Mouse (Mus musculus) cerebellum, adult 18-20 months (tissue): Measurements from ENCODE around the gene Rps6kc1.
A peak's percentile ranks its signal among the peaks of the same experiment; 100 is the strongest.
"Not testable (repeated sequence)": the region's sequence is repeated elsewhere in the genome, so short reads cannot be mapped to it uniquely, and the experiment has no call there.

Experiments used
- DNase-seq, 2 experiments: peaks; one replicate each; pipeline ENCODE4 v3.0.0; 2021

Gene Rps6kc1

DNA sequence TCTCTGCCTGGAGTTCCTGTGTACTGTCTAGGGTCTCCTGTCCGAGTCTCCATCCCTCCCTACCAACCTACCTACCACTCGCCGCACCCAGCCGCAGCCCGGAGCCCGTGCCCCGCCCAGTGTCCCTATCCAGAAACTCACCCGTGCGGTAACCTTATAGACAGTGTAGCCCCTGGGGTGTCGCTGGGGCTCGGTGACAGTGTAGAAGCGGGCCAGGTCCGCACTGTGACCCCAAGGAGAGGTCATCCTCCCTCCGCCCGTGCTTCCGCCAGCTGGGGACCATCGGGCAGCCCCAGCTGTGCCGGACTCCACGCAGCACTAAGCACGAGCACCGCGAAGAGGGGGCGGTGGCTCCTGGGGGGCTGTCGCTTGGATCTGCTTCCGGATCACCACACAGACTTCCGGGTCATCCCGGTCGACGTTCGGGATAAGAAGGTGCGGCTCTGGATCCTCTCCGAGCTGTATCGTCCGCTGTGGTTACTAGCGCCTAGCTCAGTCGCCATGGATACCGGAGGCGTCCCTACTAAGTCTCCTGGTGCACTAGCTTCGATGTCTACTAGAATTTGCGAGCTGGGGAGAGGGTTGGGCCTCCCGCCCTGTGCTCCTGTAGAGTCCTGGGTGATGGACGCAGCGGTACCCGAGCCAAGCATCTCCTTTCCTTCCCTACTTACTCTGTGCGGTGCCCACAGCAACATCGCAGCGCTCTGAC, at the start of gene Rps6kc1:
Gene Rps6kc1 (minus strand): TSS at position 356 of the 709 bp plus-strand sequence.
- DNase-seq: peak; percentile 82 to 83

DNA sequence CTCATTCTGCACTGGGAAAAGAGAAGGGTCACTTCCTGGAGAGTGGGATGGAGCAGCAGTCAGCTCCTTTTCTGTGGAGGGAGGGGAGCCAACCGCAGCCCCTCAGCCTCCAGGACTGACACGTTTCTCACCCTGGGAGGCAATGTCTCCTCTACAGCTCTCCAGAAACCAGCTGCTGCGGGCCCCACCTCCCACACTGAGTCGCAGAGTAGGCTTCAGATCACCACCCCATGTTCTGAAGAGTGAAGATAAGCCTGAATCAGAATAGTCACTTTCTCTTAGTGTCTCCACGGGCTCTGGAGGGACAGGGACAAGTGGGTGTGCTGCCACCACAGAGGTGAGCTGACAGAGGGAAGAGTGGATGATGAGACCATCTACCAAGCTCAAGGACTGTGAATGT, 47.3 kb upstream of the Rps6kc1 start:
- no peak for DNase-seq

DNA sequence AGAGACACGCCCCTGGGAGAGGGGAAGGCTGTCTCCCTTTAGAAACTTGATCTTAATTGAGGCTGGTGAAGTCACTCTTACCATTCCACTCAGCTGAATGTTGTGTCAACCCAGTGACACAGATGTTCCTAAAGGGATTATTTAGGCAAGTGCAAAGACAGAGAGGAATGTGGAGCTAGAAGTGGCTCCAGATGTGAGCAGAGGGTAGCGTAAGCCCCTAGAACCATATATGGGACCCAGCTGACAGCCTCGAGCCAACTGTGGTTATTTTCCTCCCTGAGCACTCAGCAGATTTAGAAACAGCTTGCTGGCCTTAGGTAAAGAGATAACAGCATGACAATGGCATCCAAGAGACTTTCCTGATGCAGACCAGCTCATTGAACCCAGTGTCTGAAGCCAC, 41.4 kb upstream of the Rps6kc1 start:
- no peak for DNase-seq

DNA sequence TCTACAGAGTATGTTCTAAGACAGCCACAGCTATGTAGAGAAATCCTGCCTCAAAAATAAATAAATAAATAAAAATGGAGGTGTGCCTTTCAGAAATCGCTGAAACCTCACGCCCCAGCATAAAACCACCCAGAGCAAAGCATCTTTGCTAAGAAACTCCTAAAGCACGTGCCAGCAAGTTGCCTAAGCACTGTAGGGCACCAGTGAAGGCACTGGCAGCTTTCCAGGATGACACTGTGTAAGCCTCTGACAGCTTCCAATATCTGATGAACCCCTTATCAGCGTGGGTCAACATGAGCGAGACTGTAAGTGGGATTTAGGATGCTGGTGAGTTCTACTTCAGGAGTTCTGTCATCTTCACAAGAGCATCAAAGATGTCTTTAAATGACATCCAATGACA, 39.4 kb upstream of the Rps6kc1 start:
- DNase-seq: no peak

DNA sequence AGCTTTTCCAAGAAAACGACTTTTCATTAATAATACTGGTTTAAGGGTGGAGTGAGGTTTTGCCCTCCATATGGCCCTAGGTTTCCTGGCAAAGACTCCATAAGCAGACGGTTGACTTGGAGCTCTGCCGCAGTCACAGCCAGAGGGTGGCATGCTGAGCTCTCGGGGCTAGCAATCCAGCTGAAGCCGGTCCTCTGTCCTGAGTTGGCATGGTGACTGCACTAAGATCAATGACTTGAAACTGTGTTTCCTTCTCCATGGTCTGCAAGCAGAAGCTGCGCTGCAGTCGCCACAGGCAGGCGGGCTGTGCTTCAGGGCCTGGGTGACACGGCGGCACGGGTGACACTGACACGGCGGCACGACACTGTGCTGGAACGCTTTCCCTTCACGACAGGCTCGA, 37.3 kb upstream of the Rps6kc1 start:
- peak; percentile 59 to 65 for DNase-seq

DNA sequence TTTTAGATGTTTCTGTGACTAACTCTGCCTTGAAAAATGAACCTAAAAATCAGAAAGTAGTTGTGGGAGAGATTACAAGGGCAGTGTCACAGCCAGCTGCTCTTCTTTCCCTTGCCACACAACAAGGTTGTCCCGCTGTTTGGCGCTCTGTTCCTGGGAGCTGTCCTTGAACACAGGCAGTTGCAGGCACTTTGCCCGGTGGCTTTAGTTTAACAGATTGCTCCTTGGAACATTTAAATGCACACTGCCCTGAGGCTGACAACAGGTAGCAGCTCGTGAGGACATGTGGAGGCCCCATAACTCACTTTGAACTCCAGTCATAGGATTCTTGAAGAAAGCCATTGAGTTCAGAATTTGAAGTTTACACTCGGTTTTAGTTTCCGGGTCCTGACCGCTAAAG, 36.9 kb upstream of the Rps6kc1 start:
- peak; percentile 43 to 50 for DNase-seq

DNA sequence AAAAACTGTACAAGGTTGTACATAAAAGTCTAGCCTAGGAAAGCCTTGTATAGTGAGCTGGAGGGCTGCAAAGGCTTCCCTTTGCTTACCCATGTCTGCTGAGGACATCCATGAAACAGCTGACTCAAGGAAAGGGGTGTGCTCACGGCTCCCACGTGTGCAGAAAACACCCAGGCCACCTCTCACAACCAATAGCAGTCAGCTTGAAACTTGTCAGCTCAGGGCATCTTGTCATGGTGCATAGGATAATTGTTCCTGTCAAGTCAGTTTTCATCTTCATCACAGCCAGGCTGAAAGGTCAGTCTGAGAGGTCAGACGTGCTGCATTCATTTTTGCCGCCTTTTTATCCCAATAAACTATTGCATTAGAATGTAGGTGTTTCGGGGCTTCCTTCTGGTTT, 36.4 kb upstream of the Rps6kc1 start:
- DNase-seq: no peak

DNA sequence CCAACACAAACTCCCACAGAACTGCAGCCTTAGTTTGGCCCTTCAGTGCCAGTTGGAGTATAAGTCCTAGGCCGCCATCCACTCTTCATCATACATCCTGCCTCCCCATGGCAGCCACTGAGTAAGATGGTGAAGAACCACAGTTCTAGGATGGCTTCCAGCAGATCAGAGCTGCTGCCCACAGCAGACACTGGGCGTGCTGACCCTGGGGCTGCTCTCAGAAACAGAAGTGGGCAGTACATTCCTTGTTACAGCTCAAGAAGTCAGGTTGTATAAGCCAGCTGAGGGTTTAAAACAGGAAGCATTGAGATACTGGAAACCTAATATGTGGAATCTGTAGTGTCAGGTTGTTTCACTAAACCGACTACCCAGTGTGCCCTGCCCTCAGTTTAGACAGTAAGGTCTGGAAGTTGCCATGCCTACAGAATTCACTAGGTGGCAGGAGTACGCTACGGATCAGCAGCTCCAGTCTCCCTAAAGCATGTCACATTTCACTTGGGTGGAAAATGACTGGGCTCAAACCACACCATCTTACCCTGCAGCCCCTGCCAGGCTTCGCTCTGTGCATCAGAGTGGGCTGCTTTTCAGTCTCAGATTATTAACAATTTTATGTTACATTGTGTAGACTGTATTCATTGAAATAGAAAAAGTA, 32.7 kb upstream of the Rps6kc1 start:
- DNase-seq: peak; percentile 78

DNA sequence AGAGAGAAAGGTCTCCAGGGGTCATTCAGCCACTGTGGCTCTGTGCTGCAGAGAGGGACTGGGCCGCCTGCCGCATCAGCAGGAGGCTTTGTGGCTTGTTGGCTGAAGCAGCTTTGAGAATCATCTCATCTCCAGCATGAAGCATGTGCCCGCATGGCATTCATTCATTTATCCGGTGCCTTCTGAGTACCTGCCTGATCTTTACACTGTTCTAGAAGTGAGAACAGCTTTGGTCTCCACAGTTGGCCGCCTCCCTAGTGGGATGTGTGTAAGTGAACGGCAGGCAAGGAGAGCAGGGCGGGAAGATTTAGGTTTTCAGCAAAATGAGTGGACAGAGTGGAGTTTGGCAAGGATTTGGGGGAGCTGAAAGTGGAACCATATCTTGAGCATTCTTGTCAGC, 28.2 kb upstream of the Rps6kc1 start:
- peak; percentile 59 to 73 for DNase-seq

DNA sequence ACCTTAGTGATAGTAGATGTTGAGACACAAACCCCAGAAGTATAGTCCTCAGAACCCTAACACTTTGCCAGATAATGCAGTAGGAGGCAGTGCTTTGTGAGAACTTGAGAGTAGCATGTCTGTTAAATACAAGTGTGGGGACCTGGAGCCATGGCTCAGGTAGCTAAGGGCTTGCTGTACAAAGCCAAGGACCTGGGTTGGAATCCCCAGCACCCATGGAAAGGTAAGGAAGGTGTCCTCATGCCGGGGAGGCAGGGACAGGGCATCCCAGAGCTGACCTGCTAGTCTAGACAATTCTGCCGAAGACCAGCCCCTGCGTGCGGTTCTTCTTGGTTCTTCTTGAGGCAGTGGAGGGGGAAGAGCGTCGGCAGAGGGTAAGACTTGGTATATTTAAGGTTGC, 18.6 kb upstream of the Rps6kc1 start:
- DNase-seq: no peak

DNA sequence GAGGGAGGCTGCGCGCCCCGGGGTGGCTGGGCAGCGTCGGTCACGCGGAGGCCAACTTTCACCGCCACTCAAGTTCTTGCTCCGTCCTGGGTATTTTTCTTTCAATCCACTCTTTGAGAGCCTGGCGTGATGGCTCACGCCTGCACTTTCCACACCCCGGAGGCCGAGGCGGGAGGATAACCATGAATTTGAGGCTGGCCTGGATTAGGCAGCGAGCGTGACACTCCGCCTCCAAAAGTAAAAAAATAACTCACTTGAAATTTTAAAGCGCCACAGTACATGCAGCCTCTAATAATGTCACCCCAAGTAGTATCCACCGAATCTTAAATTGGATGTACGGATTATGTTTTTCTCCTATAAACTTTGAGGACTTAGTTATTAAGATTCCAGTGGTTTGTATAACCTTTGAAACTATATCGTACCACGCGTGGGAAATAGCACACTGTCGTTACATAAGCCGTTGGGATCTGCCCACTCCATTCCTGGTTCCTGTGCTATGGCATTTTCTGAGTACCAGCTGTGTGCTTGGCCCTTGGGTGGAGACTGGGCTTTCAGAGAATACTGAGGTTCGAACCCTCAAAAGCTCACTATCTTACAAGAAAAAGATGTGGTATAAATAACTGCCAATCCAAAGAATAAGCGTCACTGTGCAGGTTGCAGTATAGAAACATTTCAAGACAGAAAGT, 17.6 kb upstream of the Rps6kc1 start:
- peak; percentile 37 to 41 for DNase-seq

DNA sequence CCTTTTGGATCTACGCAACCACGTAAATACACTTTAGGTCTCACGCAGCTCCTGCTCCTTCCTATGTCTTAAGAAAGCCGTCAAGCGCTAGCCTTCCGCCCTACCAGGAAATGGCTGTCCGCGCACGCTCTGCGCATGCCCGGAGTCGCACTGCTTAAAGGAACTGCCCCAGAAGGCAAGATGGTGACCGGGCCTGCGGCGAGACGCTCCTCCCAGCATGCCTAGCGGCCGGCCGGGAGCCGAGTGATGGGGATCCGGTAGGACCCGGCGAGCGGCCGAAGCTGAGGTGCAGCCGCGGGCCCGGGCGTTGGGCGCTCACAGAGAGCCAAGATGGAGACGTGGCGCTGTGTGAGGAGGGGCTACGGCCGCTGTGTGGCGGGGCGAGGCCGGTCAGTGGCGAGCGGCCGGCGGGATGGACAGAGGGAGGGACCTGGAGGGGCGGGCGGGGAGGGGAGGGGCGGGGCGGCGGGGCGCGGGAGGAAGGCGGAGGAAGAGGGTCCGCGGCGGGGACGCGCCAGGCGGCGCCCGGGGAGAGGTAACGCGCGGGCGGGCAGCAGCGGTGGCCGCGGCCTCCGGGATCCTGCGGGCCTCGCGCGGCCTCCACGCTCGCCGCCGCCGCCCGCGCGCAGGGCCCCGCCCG, 16.9 kb upstream of the Rps6kc1 start:
- peak; percentile 98 to 99 for DNase-seq

DNA sequence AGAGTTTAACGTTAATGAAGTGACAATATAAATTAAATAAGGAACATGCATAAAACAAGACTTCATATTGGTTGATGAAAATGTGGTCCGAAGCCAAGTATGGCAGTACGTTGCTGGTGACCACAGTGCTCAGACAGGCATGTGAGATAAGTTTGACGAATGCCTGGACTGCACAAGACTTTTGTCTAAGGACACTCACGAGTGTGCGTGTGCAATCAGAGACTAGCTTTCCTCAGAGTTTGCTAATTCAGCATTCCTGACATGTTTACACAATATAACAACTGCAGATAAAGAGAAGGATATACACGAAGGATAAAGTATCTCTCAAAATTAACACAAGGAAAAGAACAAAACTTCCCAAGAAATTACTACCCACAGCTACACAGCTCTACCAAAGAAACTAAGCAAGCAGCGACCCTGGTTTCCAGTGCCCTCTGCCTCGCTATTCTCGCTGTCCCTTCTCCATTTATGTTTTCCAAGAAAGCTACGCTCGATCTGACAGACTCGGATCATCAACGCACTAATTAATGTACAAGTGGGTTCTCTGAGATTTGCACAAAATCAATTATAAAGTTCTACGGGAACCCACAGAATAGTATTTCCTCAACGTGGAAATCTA, 16.3 kb upstream of the Rps6kc1 start:
- no peak for DNase-seq

DNA sequence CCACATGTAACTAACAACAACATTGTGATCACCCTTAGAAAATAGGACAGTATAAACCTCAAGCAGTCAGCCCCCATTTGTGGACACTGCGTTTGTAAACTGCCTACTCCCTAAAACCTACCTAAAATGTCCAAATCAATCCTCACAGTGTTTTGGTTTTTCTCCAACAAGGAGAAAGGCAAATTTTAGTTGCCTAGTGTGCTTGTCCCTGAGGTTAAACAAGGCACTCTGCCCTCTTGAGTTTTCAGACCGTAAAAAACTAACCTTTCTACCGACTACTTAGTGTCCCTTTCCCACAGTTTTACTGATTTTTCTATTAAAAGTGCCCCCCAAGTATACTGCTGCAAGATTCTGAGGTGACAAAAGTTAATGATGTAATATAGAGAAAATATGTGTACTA, 15.7 kb upstream of the Rps6kc1 start:
- no peak for DNase-seq

DNA sequence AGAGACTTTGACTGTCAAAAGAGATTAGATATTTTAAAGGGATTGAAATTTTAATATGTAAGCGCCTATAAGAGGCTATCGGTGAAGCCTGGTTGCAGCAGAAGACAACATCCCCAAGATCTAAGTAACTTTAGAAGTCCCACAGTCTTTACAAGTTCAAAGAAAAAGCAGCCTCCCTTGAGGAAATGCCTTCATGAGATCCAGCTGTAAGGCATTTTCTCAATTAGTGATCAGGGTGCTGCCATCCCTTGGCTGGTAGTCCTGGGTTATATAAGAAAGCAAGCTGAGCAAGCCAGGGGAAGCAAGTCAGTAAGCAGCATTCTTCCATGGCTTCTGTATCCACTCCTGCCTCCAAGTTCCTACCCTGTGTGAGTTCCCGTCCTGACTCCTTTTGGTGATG, 13.2 kb upstream of the Rps6kc1 start, which contains the start of gene Angel2:
Gene Angel2 (plus strand): TSS at position 301 of the 400 bp plus-strand sequence.
- not testable (repeated sequence) for DNase-seq

DNA sequence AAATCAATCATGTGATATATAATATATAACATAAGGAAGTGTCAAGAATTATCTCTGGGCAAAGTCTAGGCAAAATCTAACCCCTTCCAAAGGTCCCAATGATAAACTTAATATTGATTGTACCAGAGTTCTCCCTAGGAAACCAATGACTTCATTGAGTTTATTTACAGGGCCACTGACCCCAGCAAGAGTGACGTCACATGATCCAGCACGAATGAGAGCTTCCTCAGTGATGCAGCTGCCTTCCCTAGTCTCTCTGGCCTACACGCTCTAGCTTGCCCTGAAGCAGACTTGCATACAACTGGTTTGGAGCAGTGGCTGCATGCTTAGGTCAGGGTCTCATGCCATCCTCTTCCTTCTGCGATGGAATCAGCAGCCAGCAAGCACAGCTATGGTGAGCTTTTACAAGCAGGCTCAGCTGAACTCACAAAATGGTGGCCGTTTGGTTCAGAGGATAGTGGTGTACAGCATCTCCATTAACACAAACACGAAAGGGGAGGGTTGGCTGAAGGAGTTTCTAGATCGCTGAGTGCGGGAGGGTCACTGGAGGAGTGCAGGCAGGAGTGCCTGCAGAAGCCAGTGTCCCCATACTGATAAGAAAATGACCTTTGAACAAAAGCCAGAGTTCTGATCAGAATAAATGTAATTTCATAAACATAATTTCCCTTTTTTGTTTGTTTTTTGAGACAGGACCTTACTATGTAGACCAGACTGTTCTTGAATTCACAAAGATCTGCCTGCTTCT, 8.3 kb upstream of the Rps6kc1 start:
- DNase-seq: no peak

DNA sequence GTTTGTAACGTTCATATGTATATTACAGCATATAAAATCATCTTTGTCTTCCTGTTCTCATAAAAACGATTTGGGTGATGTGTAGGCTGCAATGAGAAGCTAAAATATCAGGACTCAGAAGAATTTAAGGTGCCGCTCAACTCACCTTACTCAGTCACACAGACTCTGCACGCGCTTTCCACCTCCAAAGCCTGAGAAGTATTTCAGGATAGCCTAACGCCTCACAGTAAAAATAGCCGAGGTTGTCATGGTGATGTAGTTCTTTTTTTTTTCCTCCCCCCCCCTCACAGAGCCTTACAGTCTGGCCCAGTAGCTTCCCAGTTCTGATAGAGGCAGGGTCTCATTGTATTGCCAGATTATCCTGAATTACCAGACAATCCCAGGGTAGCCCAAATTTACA, 7.4 kb upstream of the Rps6kc1 start:
- DNase-seq: no peak

DNA sequence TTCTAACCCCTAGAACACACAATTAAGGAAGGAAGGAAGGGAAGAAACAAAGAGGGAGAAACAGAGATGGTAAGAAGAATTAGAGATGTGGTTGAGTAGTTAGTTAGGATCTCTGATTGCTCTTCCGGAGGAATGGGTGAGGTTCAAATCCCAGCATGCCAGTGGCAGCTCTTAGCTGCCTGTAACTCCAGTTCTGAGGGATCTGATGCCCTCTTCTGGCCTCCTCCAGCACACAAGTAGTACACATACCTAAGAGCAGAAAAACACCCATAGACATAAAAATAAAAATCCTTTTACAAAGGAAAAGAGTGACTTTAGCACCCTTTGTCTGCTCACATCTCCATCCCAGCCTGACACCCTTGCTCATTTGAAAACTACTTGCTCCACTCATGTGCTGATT, 1.1 kb upstream of the Rps6kc1 start:
- no peak for DNase-seq

DNA sequence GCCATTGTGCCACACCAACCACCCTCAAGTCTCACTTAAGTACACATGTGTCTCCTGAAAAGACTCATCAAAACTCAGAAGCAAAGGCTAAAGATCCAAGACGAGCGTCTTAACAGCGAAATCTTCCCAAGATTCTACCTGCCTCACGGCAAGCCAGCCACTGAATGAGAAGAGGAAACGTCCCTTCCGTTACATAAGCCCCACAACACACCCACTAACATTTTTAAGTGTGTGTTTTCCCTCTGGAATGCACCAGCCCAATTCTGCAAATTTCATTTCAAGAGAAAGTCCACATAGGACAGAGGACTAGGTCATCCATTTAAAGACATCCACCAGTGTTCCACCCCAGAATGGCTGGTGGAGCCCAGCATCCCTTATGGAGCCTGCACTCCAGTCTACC, 734 bp downstream of the Rps6kc1 start:
- no peak for DNase-seq

DNA sequence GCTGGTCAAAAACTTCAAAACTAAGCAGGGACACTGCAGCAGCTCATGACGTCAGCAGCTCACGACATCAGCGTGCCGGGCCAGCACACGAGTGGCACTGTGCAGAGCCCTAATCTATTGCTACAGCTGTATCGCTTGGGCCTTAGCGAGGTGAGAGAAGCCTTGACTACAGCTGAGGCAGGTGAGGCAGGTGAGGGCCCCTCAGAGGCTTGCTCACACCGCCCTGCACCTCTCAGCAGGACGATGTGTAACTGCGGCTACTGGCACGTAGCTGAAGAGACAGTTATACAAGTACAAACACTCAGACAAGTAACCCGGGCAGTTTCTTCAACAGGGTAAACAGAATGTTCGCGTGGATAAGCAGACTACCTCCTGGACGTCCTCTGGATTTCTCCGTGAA, 6.9 kb downstream of the Rps6kc1 start:
- DNase-seq: no peak

DNA sequence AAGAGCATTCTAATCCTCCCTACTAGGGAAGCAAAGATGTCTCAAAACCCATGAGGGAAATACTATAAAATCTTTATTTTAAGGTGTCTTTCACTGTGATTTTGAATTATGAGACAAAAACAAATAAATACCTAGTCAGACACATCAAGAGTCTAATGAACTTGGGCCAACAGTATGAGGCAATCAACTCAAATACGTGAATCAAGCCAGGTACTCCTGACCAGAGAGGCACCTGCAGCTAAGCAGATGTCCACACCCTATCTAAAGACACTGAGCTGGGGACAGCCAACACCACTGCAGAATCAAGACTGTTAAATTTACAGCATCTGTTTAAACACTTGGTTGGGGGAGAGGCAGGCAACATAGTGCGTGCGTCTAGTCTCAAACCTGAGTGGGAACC, 7.4 kb downstream of the Rps6kc1 start:
- no peak for DNase-seq

DNA sequence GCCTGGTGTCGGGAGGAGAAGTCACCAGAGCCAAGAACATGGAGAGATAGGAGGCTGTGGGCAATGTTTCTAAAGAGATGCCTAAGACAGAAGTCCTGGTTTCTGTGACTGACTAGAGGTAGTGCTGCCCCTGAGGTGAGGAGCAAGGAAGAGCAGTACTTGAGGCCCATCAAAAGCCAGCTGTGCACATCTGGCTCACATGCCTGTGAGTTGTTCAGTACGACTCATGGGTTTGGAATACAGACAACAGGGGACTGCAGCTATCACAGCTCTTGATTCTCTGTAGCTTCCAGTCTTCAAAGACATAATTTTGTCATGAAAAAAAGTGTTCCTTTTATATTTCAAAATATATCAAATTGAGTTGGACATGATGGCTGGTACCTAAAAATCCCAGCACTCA, 10.5 kb downstream of the Rps6kc1 start:
- DNase-seq: no peak
